Mouse (Mus musculus): ENCODE measurements around the gene Spata31d1b. TPM values are rescaled to one million over a fixed set of nuclear protein-coding genes. Genes with fewer than 3 reads are reported as not detected.

Spata31d1b gene
- polyA plus RNA-seq, 1 experiment from 2014 or later = not detected

DNA sequence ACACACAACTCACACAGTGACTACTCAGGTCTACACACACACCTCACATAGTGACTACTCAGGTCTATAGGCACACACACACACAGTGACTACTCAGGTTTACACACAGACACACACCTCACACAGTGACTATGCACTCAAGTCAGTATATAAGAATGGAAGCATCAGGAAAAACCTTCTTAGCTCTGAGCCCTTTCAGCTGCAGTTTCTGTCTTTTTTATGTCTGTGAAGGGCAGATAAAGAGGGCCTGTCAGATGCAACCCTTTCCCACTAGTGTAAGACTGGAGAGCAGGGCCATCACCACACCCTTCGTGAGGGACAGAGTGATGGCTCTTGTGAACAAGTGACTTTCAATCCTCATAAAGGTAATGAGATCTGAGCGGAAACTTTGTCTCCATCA lies 26.4 kb downstream of the Spata31d1b start:
- DNase-seq (ENCODE audit: low spot score) (no peak), ATAC-seq (replicated peaks; ENCODE audit: low FRiP score, low read depth) (no peak)
- Histone ChIP-seq H3K27me3 (ENCODE audit: insufficient read depth, low read length) (no peaks in the 10 kb centered on the region), H3K4me1 (replicated peaks; ENCODE audit: insufficient read depth, low read length) (no peaks in the 10 kb centered on the region), H3K27ac (no peak overlapping the region), H3K9me3 (replicated peaks; ENCODE audit: low read length) (no peaks in the 10 kb centered on the region), H3K9ac (ENCODE audit: low read depth, low read length) (no peak overlapping the region), H3K36me3 (ENCODE audit: insufficient read depth, low read length) (no peaks in the 10 kb centered on the region), H3K4me2 (ENCODE audit: low read length) (no peak overlapping the region), H3K4me3 (replicated peaks; ENCODE audit: low read depth, low read length) (no peak overlapping the region)
- TF ChIP-seq CTCF (IDR thresholded peaks at IDR 0.05; ENCODE audit: low read depth) = no peak
- WGBS = 79% methylated on average over 2 of the region's 2 CpGs

DNA sequence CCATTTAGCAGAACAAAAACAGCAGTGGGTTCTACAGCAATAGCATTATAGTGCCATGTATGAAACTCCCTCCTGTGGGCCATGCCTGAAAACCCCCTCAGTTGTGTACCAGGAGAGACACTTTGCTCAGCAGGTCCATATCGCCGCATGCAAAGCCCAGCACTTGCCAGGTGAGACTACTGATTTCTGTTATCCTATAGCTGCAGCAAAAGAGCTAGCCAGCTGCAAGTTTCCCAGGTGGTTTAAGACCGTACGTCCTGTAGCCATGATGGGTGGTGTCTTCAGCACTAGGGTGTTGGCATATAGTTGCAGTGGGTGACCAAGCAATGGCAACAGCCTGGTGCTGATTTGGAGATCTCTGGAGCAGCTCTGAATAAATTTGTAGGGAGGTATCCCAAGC lies 27.3 kb downstream of the Spata31d1b start:
- Histone ChIP-seq H3K9me3 (replicated peaks; ENCODE audit: low read length) (no peaks in the 10 kb centered on the region), H3K4me1 (replicated peaks; ENCODE audit: insufficient read depth, low read length) (no peaks in the 10 kb centered on the region), H3K4me2 (ENCODE audit: low read length) (no peak overlapping the region), H3K9ac (ENCODE audit: low read depth, low read length) (no peak overlapping the region), H3K36me3 (ENCODE audit: insufficient read depth, low read length) (no peaks in the 10 kb centered on the region), H3K4me3 (replicated peaks; ENCODE audit: low read depth, low read length) (no peak overlapping the region), H3K27ac (no peak overlapping the region), H3K27me3 (ENCODE audit: insufficient read depth, low read length) (no peaks in the 10 kb centered on the region)
- DNase-seq (ENCODE audit: low spot score) = no peak
- 91% methylated on average over 4 of the region's 4 CpGs for WGBS
- no peak for ATAC-seq (replicated peaks; ENCODE audit: low FRiP score, low read depth)
- TF ChIP-seq CTCF (IDR thresholded peaks at IDR 0.05; ENCODE audit: low read depth) = no peak

DNA sequence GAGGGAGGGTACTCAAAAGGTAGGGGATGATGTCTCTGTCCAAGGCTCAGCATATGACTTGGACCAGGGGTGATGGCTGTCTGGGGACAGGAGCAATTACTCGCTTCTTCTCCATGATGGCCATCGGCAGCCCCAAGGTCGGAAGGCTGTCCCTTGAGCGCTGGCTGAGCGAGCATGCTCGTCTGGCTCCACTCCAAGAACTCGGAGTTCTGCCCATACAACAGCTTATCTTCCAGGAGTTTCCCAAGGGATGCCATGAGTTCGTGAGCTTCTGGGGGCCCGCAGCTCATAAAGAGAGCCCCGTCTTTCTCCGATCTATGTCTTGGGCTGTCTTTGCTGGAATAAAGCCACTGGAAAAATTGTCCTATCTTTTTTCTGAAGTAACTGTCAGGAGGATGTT lies 29.0 kb downstream of the Spata31d1b start:
- 66% methylated on average over 11 of the region's 11 CpGs for WGBS
- no peak for TF ChIP-seq CTCF (IDR thresholded peaks at IDR 0.05; ENCODE audit: low read depth)
- Histone ChIP-seq H3K27me3 (ENCODE audit: insufficient read depth, low read length) (no peaks in the 10 kb centered on the region), H3K4me2 (ENCODE audit: low read length) (no peak overlapping the region), H3K36me3 (ENCODE audit: insufficient read depth, low read length) (no peaks in the 10 kb centered on the region), H3K4me3 (replicated peaks; ENCODE audit: low read depth, low read length) (no peak overlapping the region), H3K27ac (no peak overlapping the region), H3K4me1 (replicated peaks; ENCODE audit: insufficient read depth, low read length) (no peaks in the 10 kb centered on the region), H3K9ac (ENCODE audit: low read depth, low read length) (no peak overlapping the region), H3K9me3 (replicated peaks; ENCODE audit: low read length) (no peaks in the 10 kb centered on the region)
- DNase-seq (ENCODE audit: low spot score) = no peak
- ATAC-seq (replicated peaks; ENCODE audit: low FRiP score, low read depth) = no peak

DNA sequence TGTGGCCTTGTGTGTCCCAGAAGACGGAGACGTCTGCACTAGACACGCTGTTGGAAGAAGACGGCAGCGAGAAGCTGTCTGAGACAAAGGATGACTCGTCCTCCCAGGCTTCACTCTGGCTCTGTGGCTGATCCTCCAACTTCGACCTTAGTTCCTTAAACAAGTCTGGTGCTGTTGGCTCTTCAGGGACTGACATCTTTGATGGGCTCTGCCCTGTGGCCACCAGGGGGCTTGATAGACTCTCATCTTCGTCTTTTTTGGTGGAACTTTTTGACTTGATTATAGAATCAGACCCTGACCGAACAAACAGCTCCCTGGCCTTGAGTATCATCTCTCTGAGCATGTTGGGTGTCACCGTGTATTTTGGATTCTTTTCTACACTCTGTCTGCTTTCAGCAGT lies 29.6 kb downstream of the Spata31d1b start:
- H3K9ac ChIP-seq (ENCODE audit: low read depth, low read length) = no peak overlapping the region
- H3K4me2 ChIP-seq (ENCODE audit: low read length) = no peak overlapping the region
- H3K36me3 ChIP-seq (ENCODE audit: insufficient read depth, low read length) = no peaks in the 10 kb centered on the region
- DNase-seq (ENCODE audit: low spot score) = no peak
- TF ChIP-seq CTCF (IDR thresholded peaks at IDR 0.05; ENCODE audit: low read depth) = peak; percentile 60
- 72% methylated on average over 10 of the region's 10 CpGs for WGBS
- no peak overlapping the region for H3K4me3 ChIP-seq (replicated peaks; ENCODE audit: low read depth, low read length)
- H3K27ac ChIP-seq = no peak overlapping the region
- H3K4me1 ChIP-seq (replicated peaks; ENCODE audit: insufficient read depth, low read length) = no peaks in the 10 kb centered on the region
- no peaks in the 10 kb centered on the region for H3K27me3 ChIP-seq (ENCODE audit: insufficient read depth, low read length)
- H3K9me3 ChIP-seq (replicated peaks; ENCODE audit: low read length) = no peaks in the 10 kb centered on the region
- ATAC-seq (replicated peaks; ENCODE audit: low FRiP score, low read depth) = no peak

DNA sequence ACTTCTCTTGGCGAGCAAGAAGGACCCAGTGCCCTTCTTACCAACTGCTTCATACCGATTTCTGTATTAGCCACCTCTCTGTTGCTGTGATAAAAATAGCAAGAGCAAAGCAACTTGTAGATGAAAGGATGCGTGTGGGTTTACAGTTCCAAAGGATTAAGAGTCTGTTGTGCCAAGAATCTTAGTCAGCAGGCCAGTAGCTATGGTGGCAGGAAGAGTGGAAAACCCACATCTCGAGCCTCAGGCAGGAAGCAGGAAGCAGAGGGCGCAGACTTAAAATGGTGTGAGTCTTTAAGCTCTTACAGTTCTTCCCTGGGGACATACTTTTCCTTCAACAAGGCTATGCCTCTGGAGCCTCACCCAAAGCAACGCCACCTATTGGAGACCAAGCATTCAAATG lies 33.4 kb downstream of the Spata31d1b start:
- 78% methylated on average over 6 of the region's 6 CpGs for WGBS
- ATAC-seq (replicated peaks; ENCODE audit: low FRiP score, low read depth) = no peak
- Histone ChIP-seq H3K9me3 (replicated peaks; ENCODE audit: low read length) (no peaks in the 10 kb centered on the region), H3K27me3 (ENCODE audit: insufficient read depth, low read length) (no peaks in the 10 kb centered on the region), H3K36me3 (ENCODE audit: insufficient read depth, low read length) (no peaks in the 10 kb centered on the region), H3K4me3 (replicated peaks; ENCODE audit: low read depth, low read length) (no peak overlapping the region), H3K4me2 (ENCODE audit: low read length) (no peak overlapping the region), H3K27ac (no peak overlapping the region), H3K4me1 (replicated peaks; ENCODE audit: insufficient read depth, low read length) (no peaks in the 10 kb centered on the region), H3K9ac (ENCODE audit: low read depth, low read length) (no peak overlapping the region)
- no peak; the same call in 1 of the 2 replicates for TF ChIP-seq CTCF (IDR thresholded peaks at IDR 0.05; ENCODE audit: low read depth)
- no peak for DNase-seq (ENCODE audit: low spot score)

DNA sequence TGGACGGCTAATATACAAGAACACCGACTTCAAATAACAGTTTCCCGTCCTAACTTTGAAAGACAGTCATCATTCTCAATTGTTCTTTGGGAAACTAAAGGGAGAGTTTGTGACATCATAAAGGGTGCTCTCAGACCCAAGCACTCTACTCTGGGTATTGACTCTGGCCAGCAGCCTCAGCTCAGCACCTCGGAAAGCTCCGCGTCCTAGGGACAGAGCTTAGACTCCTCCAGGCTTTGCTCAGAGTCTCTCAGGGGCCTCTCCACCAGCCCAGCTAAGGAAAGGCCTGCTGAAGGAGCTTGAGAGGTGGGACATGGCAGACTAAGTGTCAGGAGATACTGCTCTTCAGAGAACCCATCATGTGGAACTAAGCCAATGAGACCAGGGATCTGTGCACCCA lies 34.1 kb downstream of the Spata31d1b start:
- Histone ChIP-seq H3K4me2 (ENCODE audit: low read length) (no peak overlapping the region), H3K9me3 (replicated peaks; ENCODE audit: low read length) (no peaks in the 10 kb centered on the region), H3K9ac (ENCODE audit: low read depth, low read length) (no peak overlapping the region), H3K4me1 (replicated peaks; ENCODE audit: insufficient read depth, low read length) (no peaks in the 10 kb centered on the region), H3K27ac (no peak overlapping the region), H3K4me3 (replicated peaks; ENCODE audit: low read depth, low read length) (no peak overlapping the region), H3K36me3 (ENCODE audit: insufficient read depth, low read length) (no peaks in the 10 kb centered on the region), H3K27me3 (ENCODE audit: insufficient read depth, low read length) (no peaks in the 10 kb centered on the region)
- ATAC-seq (replicated peaks; ENCODE audit: low FRiP score, low read depth) = no peak
- TF ChIP-seq CTCF (IDR thresholded peaks at IDR 0.05; ENCODE audit: low read depth) = no peak
- 69% methylated on average over 6 of the region's 6 CpGs for WGBS
- peak; percentile 55 for DNase-seq (ENCODE audit: low spot score)

DNA sequence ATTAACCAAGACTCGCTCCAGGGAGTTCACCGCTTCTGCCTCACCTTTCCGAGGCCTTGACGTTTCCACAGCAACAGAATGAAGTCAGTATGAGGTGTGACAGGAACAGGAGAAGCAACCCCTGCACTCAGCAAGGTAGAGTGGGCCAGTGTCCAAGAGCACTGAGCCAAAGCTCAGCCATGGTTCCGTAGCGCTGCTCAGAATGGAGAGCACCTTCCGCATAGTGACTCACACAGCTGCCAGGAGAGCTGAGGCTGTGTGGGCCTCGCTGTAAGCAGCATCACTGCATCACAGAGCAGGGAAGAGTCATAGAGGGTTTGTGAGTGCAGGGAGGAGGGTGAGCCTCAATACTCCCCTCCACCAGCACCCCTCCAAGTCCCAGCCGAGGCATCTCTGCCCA lies 34.6 kb downstream of the Spata31d1b start, which contains the start of gene 1700014D04Rik:
Gene 1700014D04Rik (minus strand): TSS at position 42 of the 400 bp plus-strand sequence.
- H3K27ac ChIP-seq = no peak within 1 kb of the TSS
- no peak for TF ChIP-seq CTCF (IDR thresholded peaks at IDR 0.05; ENCODE audit: low read depth)
- no peaks in the 10 kb centered on the region for H3K9me3 ChIP-seq (replicated peaks; ENCODE audit: low read length)
- WGBS = 76% methylated on average over 9 of the region's 9 CpGs
- H3K4me3 ChIP-seq (replicated peaks; ENCODE audit: low read depth, low read length) = no peak within 1 kb of the TSS
- DNase-seq (ENCODE audit: low spot score) (no peak), ATAC-seq (replicated peaks; ENCODE audit: low FRiP score, low read depth) (0 out of 2 replicates have a peak, but pooled peaks have one; percentile 33)
- no peaks in the 10 kb centered on the region for H3K4me1 ChIP-seq (replicated peaks; ENCODE audit: insufficient read depth, low read length)
- no peaks in the 10 kb centered on the region for H3K27me3 ChIP-seq (ENCODE audit: insufficient read depth, low read length)
- H3K9ac ChIP-seq (ENCODE audit: low read depth, low read length) = no peak within 1 kb of the TSS
- no peak within 1 kb of the TSS for H3K4me2 ChIP-seq (ENCODE audit: low read length)
- H3K36me3 ChIP-seq (ENCODE audit: insufficient read depth, low read length) = no peaks in the 10 kb centered on the region

Data from kidney, postnatal 0 days (tissue).